Mouse (Mus musculus) adrenal gland, adult (tissue): Measurements from ENCODE around the gene Ugcg.
A peak's percentile ranks its signal among the peaks of the same experiment; 100 is the strongest.

Source experiments
- DNase-seq, 2 experiments: peaks; one replicate each; pipeline ENCODE4 v3.0.0; 2022 to 2023; ENCODE audit warnings: low spot score in 1 of 2; ENCODE audit not compliant: inconsistent age in 2 of 2

Gene Ugcg

DNA sequence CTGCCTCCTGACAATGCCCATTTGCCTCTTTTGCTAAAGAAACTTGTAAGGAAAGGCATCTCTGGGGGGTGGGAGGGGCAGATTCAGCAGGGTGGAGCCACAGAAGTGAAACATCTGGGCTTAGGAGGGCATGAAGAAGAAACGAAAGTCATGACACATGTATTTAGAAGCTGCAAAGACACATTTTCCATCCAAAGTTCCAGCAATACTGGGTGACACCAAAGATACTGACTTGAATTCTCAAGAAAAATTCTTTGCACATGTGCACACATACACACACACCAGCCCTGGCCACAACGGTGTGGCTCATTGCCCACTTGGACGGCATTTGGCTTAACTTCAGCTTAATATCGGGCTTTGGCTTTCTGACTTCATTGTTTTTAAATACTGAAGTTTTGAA lies 35.8 kb downstream of the Ugcg start:
- DNase-seq, result no peak

DNA sequence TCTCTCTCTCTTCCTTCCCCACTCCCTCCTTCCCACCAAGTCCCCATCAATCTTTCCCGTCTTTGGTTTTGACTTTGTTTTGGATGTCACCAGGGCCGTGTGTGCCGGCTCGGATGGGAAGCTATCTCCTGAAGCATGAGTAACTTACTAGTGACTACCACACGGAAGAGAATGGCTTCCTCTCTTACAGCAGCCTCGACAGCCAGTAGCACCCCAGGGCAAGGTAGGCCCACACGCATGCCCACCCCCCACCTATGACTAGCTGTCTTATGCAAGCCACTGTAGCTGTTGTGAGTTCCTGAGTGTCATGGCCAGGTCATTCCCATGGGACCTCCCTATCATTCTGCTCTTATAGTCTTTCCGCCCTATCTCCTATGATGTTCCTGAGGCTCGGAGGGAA lies 38.0 kb downstream of the Ugcg start:
- no peak for DNase-seq

- DNase-seq, result no peak
Observed at GRCm38 (mm10) chr4:59228951-59229350, 39.9 kb downstream of the Ugcg start.

- DNase-seq, result no peak
Observed at GRCm38 (mm10) chr4:59231266-59232055, 42.4 kb downstream of the Ugcg start.

GRCm38 (mm10) chr4:59234014-59234413 lies 45.0 kb downstream of the Ugcg start:
- DNase-seq, result no peak

DNA sequence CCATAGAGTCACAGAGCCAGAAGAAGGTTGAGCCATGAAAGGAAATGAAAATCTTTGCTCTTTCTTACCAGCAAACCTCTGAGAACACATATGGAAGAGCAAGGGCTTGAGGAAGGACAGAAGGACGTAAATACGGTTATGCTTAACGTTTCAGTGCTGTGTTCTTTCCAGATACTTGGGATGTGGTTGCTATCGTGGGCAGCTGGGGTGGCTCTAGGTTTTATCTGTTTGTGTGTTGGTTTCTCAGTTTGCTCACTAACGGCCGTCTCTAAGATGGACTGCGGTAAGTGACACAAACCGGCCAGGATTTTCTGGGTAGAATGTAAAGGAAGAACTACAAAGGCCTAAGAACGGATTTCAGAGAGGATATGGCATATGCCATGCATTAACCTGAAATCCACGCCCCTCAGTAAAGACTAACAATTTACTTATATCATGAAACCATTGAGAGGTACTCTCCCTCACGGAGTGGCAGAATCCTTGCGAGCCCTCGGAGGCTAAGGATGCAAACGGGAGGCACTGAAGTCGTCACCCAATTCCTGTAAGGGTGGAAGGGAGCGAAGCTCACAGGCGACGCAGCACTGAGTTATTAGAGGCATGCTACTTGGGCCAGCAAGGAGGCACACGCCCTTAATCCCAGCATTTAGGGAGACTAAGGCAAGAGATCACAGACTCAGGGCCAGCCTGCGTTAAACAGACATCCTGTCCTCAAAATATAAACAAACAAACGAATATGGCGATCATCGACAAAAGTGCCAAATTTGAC lies 45.6 kb downstream of the Ugcg start:
- no peak for DNase-seq

GRCm38 (mm10) chr4:59236362-59236761 lies 47.3 kb downstream of the Ugcg start:
- DNase-seq, result no peak

DNA sequence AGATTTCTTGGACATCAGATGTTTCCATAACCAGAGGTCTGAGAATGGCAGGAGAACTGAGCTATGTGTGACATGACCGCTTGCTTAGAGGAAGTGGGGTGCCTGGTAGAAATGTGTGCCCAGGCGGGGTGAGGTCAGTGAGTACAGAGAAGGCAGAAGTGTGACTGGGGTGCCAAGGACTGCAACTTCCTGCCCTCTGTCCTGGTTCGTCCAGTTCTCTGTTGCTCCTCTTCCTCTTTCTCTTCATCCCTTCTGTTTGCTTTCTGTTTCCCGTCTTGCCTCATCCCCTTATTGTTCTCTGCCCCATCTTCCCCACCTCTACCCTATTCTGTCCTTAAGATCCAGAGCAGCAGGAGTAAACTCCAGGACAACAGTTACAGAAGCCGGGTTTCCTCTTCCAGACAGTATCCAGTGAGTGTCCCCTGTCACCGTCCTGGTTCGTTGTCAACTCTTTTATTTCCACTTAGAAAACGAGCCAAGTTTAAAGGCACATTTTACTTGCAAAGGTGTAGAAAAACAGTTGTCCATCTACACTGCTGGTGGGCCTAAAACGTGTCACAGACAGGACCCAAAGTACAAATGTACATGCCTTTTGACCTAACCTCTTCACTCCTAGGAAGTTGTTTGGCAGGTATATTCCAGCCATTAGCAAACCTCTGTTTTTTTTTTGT lies 49.7 kb downstream of the Ugcg start:
- DNase-seq, result peak; percentile 29 to 52

GRCm38 (mm10) chr4:59239312-59239728 lies 50.3 kb downstream of the Ugcg start:
- peak; percentile 47 to 75 for DNase-seq

DNA sequence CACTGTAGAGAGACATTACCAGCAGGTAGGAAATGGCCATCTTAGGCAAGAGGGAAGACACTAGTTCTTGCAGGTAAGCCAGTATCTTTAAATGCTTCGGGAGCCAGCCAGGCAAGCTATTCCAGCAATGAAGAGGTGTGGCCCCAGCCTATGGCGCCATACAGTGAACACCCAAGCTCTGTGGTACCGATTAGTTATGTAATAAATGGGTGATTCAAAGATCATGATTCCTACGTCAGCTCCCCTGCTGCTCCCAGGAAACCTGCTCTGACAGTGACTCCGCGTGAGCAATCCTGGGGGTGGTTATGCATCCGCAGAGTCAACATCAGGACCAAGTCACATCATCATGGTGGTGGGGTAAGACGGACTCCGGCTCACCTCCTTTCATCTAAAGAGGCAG lies 51.1 kb downstream of the Ugcg start:
- no peak for DNase-seq

- no peak for DNase-seq
Observed at GRCm38 (mm10) chr4:59241096-59241495, 52.0 kb downstream of the Ugcg start.

- no peak for DNase-seq
Observed at GRCm38 (mm10) chr4:59242221-59242620, 53.2 kb downstream of the Ugcg start.

GRCm38 (mm10) chr4:59243802-59244493 lies 54.9 kb downstream of the Ugcg start:
- DNase-seq, result no peak

GRCm38 (mm10) chr4:59244791-59245555 lies 55.9 kb downstream of the Ugcg start:
- no peak for DNase-seq

GRCm38 (mm10) chr4:59245776-59246175 lies 56.7 kb downstream of the Ugcg start:
- no peak for DNase-seq

GRCm38 (mm10) chr4:59247545-59247944 lies 58.5 kb downstream of the Ugcg start:
- DNase-seq, result no peak

- no peak for DNase-seq
Observed at GRCm38 (mm10) chr4:59248035-59248434, 59.0 kb downstream of the Ugcg start.

GRCm38 (mm10) chr4:59252386-59253054 lies 63.5 kb downstream of the Ugcg start:
- DNase-seq, result no peak

GRCm38 (mm10) chr4:59253055-59253434 lies 64.0 kb downstream of the Ugcg start:
- no peak for DNase-seq

GRCm38 (mm10) chr4:59254397-59254796 lies 65.3 kb downstream of the Ugcg start:
- no peak for DNase-seq
